ENCODE assay signal across 9 mouse cellular contexts in genomic region chr2:75491789-75492500, GRCm38 (mm10).
DNase-seq lines count a peak whose midpoint lies in the region; ATAC-seq lines count a peak whose summit lies in the region.
"Had no signal": no experiment of that assay in that cellular context is flagged by ENCODE, and none has a peak within 500 bp of the region (broad histone marks: within the 10 kb centered on the region; RNA-seq: fewer than 3 reads in every experiment).

No protein-coding gene starts in this region.

- 0 out of 2 replicates have a peak, but pooled peaks have one; percentile 33 for ATAC-seq in midbrain, embryonic 15.5 days (replicated peaks)
- ATAC-seq in midbrain, embryonic 16.5 days: no peak
- peak; percentile 92 for ATAC-seq in intestine, embryonic 16.5 days
- no peak for ATAC-seq in granulocyte monocyte progenitor cell, adult 5-6 weeks (replicated peaks; ENCODE audit: poor library complexity, severe bottlenecking)
- no peak for ATAC-seq in megakaryocyte progenitor cell, adult 5-6 weeks (replicated peaks; ENCODE audit: poor library complexity)

- H3K4me2 ChIP-seq in midbrain, embryonic 15.5 days: no peak overlapping the region
- H3K4me2 ChIP-seq in midbrain, embryonic 16.5 days (ENCODE audit: low read length): no peak overlapping the region
- no peak overlapping the region for H3K4me2 ChIP-seq in intestine, embryonic 16.5 days (ENCODE audit: low read depth, low read length)

- H3K27me3 ChIP-seq in midbrain, embryonic 15.5 days (replicated peaks): no peaks in the 10 kb centered on the region
- no peaks in the 10 kb centered on the region for H3K27me3 ChIP-seq in midbrain, embryonic 16.5 days (ENCODE audit: control insufficient read depth, insufficient read depth, low read depth, low read length)
- no peaks in the 10 kb centered on the region for H3K27me3 ChIP-seq in intestine, embryonic 16.5 days (replicated peaks; ENCODE audit: control insufficient read depth, insufficient read depth, low read length)

- H3K4me1 ChIP-seq in midbrain, embryonic 15.5 days: no peaks in the 10 kb centered on the region
- H3K4me1 ChIP-seq in midbrain, embryonic 16.5 days (ENCODE audit: control insufficient read depth, insufficient read depth, low read length): peaks cover 7% of the 10 kb centered on the region; the same call in 1 of the 2 replicates
- H3K4me1 ChIP-seq in intestine, embryonic 16.5 days (ENCODE audit: control insufficient read depth, insufficient read depth, low read length): 0 out of 2 replicates have a peak, but pooled peaks cover 7% of the 10 kb centered on the region

- H3K36me3 ChIP-seq in midbrain, embryonic 15.5 days (replicated peaks): no peaks in the 10 kb centered on the region
- no peaks in the 10 kb centered on the region for H3K36me3 ChIP-seq in midbrain, embryonic 16.5 days (ENCODE audit: control insufficient read depth, insufficient read depth, low read length)
- H3K36me3 ChIP-seq in intestine, embryonic 16.5 days (ENCODE audit: control insufficient read depth, insufficient read depth, low read length): no peaks in the 10 kb centered on the region

- WGBS in midbrain, embryonic 15.5 days: 34% methylated on average over 3 of the region's 3 CpGs
- WGBS in midbrain, embryonic 16.5 days: 32% methylated on average over 3 of the region's 3 CpGs
- 16% methylated on average over 3 of the region's 3 CpGs for WGBS in intestine, embryonic 16.5 days

- DNase-seq in heart, postnatal 4 days: peak; percentile 13
- DNase-seq in heart, postnatal 25 days (ENCODE audit: low spot score): no peak
- DNase-seq in lung, postnatal 14 days: peak; percentile 28

- peak overlapping the region; percentile 4; the same call in 1 of the 2 replicates for H3K27ac ChIP-seq in midbrain, embryonic 15.5 days
- H3K27ac ChIP-seq in midbrain, embryonic 16.5 days (ENCODE audit: low read length): no peak overlapping the region
- H3K27ac ChIP-seq in intestine, embryonic 16.5 days (ENCODE audit: low read length): no peak overlapping the region
- H3K27ac ChIP-seq: left cerebral cortex, adult 2 months had no signal

- no peak overlapping the region for H3K9ac ChIP-seq in midbrain, embryonic 15.5 days
- no peak overlapping the region for H3K9ac ChIP-seq in midbrain, embryonic 16.5 days (ENCODE audit: low read depth, low read length)
- no peak overlapping the region for H3K9ac ChIP-seq in intestine, embryonic 16.5 days (ENCODE audit: low read depth, low read length)

- intact Hi-C loops in heart, postnatal 25 days (cut with DNase I): no loop called here

- no peak overlapping the region for H3K4me3 ChIP-seq in midbrain, embryonic 15.5 days
- no peak overlapping the region for H3K4me3 ChIP-seq in midbrain, embryonic 16.5 days (ENCODE audit: low read depth, low read length)
- no peak overlapping the region for H3K4me3 ChIP-seq in intestine, embryonic 16.5 days (ENCODE audit: low read length)
- H3K4me3 ChIP-seq: left cerebral cortex, adult 2 months had no signal

- H3K9me3 ChIP-seq in midbrain, embryonic 15.5 days: no peaks in the 10 kb centered on the region
- H3K9me3 ChIP-seq in midbrain, embryonic 16.5 days (replicated peaks; ENCODE audit: control insufficient read depth, low read length, poor library complexity, severe bottlenecking): no peaks in the 10 kb centered on the region
- no peaks in the 10 kb centered on the region for H3K9me3 ChIP-seq in intestine, embryonic 16.5 days (ENCODE audit: control insufficient read depth, low read length)

Comparison
In these comparisons a context has a peak if more than half of its experiments do, and no peak if none do; other contexts are left out.
1. ATAC-seq: peak in midbrain, embryonic 15.5 days (single experiment) and intestine, embryonic 16.5 days (single experiment); none in midbrain, embryonic 16.5 days (single experiment), granulocyte monocyte progenitor cell, adult 5-6 weeks (single experiment) and megakaryocyte progenitor cell, adult 5-6 weeks (single experiment).